Mouse (Mus musculus): ENCODE measurements around the gene Rac1.

DNA sequence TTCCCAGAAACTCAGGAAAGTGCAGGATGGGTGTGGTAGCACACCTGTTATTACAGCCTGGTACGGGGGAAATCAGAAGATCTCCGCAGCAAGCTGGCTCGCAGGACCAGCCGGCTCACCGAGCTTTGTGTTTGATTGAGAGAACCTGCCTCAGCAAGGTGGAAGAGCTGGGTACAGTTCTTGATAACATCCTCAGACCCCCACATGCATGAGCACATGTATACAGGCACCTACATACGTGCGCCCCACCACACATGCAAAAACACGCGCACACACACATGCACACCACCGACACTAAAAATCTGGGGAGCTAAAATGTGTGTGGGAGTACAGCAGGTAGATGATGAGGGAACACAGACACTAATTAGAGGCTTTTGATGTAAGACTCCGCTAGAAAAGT is 64.2 kb downstream of the Rac1 start:
- TF ChIP-seq CTCF (IDR thresholded peaks at IDR 0.05; ENCODE audit: low read depth, low read length) (no peak), POLR2A (IDR thresholded peaks at IDR 0.05; ENCODE audit: borderline replicate concordance, low read depth, low read length) (no peak)
